Mouse (Mus musculus): ENCODE measurements around the gene Large2. TPM values are rescaled to one million over a fixed set of nuclear protein-coding genes. Genes with fewer than 3 reads are reported as not detected.

Large2 gene
- 0.97 and 2.2 TPM in 2 replicates for polyA plus RNA-seq (2014; fragmentation: Nextera tagmentation; extraction: Ambion mirVana)

DNA sequence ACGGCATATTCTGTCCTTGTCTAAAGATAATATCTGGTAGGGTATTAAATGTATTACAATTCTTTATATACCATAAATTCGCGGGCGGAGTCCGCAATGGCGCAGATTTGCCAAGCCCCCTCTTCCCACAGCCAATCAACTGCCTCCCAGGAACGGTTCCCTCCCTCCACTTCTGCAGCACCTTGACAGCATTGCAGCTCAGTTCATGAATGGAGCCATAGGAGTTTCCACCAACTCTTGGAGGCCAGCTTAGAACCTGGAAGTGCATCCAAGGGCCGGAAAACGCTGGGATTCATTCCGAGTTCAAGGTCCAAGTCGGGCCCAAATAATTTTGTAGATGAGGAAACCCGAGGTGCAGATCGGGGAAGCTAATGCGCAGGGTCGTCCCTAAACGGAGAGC is at the start of gene Large2, which contains the start of gene Pex16:
Gene Large2, minus strand, starts transcription at position 356 of the 400 bp plus-strand sequence.
Gene Pex16, plus strand, starts transcription at position 163 of the 400 bp plus-strand sequence.
- Histone ChIP-seq H3K27me3 (ENCODE audit: control insufficient read depth, insufficient read depth, low read length) (peaks cover 11% of the 10 kb centered on the region; the same call in 1 of the 2 replicates), H3K9me3 (ENCODE audit: control insufficient read depth, low read length) (no peaks in the 10 kb centered on the region), H3K27ac (ENCODE audit: low read depth, low read length) (peak within 1 kb of the TSS; percentile 68), H3K36me3 (ENCODE audit: control insufficient read depth, insufficient read depth, low read length) (peaks cover 13% of the 10 kb centered on the region), H3K4me2 (ENCODE audit: low read depth, low read length) (peak within 1 kb of the TSS; percentile 84), H3K4me1 (ENCODE audit: control insufficient read depth, insufficient read depth, low read length) (peaks cover 17% of the 10 kb centered on the region), H3K4me3 (ENCODE audit: low read depth, low read length) (peak within 1 kb of the TSS; percentile 61), H3K9ac (replicated peaks; ENCODE audit: low read depth, low read length) (peak within 1 kb of the TSS; percentile 74)
- ATAC-seq (ENCODE audit: low read depth) = peak; percentile 26; the same call in 1 of the 2 replicates
- 3% methylated on average over 16 of the region's 16 CpGs for WGBS

DNA sequence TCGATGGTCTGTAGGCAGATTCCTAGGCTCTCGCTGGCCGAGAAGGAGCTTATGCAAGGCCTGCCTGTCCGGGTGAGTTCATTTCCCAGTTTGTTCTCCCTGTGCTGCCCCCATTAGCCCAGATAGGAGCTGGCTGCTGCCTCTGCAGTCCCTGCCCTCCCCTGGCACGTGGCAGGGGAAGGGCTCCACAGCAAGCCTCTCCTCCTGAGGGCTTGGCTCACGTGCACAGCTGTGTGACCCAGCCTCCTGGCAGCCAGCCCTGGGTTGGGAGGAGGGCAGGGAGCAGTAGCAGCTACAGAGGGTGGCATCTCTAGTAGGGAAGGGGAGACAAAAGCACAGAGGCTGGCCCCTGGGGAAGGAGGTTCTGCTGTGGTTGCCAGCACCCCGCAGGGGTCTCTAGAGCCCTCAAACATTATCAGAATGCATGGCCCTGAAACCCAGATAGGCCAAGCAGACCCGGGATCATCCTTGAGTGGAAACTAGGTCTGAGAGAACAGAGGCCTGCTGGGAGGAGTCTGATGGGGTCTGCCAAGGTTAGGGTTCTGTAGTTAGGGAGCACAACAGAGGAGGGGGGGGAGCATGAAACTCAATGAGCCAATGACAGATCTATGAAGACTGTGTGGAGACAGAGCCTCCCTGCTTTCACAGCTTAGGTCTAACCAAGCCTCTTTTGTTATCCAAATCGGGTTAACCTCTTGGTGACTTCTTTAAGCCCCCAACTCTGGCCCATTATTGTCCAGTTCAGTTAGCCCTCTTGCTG is 49.2 kb upstream of the Large2 start:
- peaks cover 32% of the 10 kb centered on the region for H3K36me3 ChIP-seq (ENCODE audit: control insufficient read depth, insufficient read depth, low read length)
- H3K9ac ChIP-seq (replicated peaks; ENCODE audit: low read depth, low read length) = no peak overlapping the region
- peaks cover 21% of the 10 kb centered on the region; the same call in 1 of the 2 replicates for H3K4me1 ChIP-seq (ENCODE audit: control insufficient read depth, insufficient read depth, low read length)
- no peaks in the 10 kb centered on the region for H3K27me3 ChIP-seq (ENCODE audit: control insufficient read depth, insufficient read depth, low read length)
- ATAC-seq (ENCODE audit: low read depth) = peak; percentile 39; the same call in 1 of the 2 replicates
- no peak overlapping the region for H3K4me3 ChIP-seq (ENCODE audit: low read depth, low read length)
- no peaks in the 10 kb centered on the region for H3K9me3 ChIP-seq (ENCODE audit: control insufficient read depth, low read length)
- no peak overlapping the region for H3K4me2 ChIP-seq (ENCODE audit: low read depth, low read length)
- WGBS = 64% methylated on average over 9 of the region's 9 CpGs
- H3K27ac ChIP-seq (ENCODE audit: low read depth, low read length) = peak overlapping the region; percentile 58

DNA sequence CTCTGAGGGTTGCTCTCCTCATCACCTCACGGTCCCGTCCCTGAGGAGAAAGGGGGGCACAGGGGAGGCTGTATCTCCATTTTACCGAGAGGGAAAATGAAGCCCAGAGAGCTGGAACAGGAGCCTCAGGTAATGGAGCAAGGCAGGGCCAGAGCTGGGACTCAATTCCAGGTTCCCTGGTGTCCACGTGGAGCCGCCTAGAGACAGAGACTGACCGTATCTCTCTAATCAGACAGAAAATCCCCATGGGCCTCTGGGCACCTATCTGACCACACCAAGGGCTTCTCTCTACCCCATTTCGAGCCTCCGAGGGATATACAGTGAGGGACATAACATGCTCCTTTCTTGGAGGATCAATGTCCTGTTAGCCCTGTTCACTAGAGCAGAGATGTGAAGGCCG is 48.5 kb upstream of the Large2 start:
- Histone ChIP-seq H3K9ac (replicated peaks; ENCODE audit: low read depth, low read length) (no peak overlapping the region), H3K4me1 (ENCODE audit: control insufficient read depth, insufficient read depth, low read length) (peaks cover 15% of the 10 kb centered on the region; the same call in 1 of the 2 replicates), H3K4me2 (ENCODE audit: low read depth, low read length) (no peak overlapping the region), H3K36me3 (ENCODE audit: control insufficient read depth, insufficient read depth, low read length) (peaks cover 37% of the 10 kb centered on the region), H3K9me3 (ENCODE audit: control insufficient read depth, low read length) (no peaks in the 10 kb centered on the region), H3K4me3 (ENCODE audit: low read depth, low read length) (no peak overlapping the region), H3K27me3 (ENCODE audit: control insufficient read depth, insufficient read depth, low read length) (no peaks in the 10 kb centered on the region), H3K27ac (ENCODE audit: low read depth, low read length) (peak overlapping the region; percentile 58; the same call in 1 of the 2 replicates)
- no peak for ATAC-seq (ENCODE audit: low read depth)
- 87% methylated on average over 9 of the region's 9 CpGs for WGBS

DNA sequence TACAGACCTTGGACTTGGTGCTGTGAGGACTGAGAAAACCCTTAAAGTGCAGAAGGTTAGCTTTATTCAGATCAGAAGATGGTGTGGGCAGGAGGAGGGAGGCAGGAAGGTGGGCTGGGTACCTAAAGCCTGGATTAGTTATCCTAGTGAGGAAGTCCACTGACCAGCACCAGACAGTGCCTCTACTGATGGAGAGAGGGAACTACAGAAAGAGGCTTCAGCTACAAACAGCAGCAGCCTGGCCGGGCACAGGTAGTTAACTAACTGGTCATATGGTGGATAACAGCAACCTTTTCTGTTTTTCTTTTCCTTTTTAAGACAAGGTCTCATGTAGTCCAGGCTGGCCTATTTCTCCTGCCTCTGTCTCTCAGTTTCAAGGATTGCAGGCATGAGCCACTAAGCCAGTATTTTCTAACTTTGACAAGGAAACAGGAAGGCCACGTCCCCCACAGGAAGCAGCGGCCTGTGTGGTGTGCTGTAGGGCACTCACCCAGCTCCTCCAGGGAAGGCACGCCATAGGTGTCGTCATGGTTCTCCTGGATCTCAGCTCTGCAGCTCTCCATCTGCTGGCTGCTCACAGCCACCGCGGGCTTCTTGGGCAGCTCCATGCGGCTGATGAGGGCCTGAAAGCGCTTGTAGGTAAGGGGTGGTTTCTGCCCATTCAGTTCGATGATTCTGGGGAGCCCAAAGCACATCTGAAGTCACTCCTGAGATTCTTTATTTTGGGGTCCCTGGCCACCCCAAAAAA is 47.9 kb upstream of the Large2 start:
- no peak for ATAC-seq (ENCODE audit: low read depth)
- Histone ChIP-seq H3K27me3 (ENCODE audit: control insufficient read depth, insufficient read depth, low read length) (no peaks in the 10 kb centered on the region), H3K9me3 (ENCODE audit: control insufficient read depth, low read length) (no peaks in the 10 kb centered on the region), H3K4me3 (ENCODE audit: low read depth, low read length) (no peak overlapping the region), H3K27ac (ENCODE audit: low read depth, low read length) (no peak overlapping the region), H3K4me2 (ENCODE audit: low read depth, low read length) (no peak overlapping the region), H3K4me1 (ENCODE audit: control insufficient read depth, insufficient read depth, low read length) (peaks cover 11% of the 10 kb centered on the region; the same call in 1 of the 2 replicates), H3K9ac (replicated peaks; ENCODE audit: low read depth, low read length) (no peak overlapping the region), H3K36me3 (ENCODE audit: control insufficient read depth, insufficient read depth, low read length) (peaks cover 37% of the 10 kb centered on the region)
- 81% methylated on average over 10 of the region's 10 CpGs for WGBS

DNA sequence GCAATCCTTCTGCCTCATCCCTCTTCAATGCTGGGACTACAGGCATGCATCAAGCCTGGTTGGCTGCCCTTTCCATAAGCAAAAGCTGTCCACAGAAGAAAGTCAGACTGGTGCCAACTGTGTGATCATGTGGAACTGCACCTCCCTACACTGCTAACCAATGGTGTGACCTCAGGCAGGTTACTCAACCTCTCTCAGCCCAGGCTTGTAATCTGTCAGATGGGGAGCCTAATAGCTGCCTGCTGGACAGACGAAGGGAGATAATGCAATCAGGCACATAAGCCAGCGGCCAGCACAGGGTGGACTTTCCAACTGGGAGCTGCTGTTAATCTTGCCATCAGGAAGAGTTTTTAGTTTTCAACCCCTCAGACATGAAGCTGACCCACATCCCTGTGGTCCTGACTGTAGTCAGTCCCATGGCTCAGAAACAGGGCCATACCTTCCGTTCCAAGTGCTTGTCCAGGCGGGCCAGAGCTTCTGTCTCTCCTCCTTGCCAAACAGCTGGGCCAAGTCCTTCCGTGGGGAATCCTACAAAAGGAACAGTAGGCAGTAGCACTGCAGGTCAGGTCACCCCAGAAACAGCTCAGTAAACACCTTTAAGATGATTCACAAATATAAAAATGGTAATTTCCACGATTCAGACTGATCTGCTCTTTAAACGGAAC is 47.2 kb upstream of the Large2 start:
- Histone ChIP-seq H3K27ac (ENCODE audit: low read depth, low read length) (no peak overlapping the region), H3K4me3 (ENCODE audit: low read depth, low read length) (no peak overlapping the region), H3K9ac (replicated peaks; ENCODE audit: low read depth, low read length) (no peak overlapping the region), H3K4me1 (ENCODE audit: control insufficient read depth, insufficient read depth, low read length) (peaks cover 11% of the 10 kb centered on the region; the same call in 1 of the 2 replicates), H3K36me3 (ENCODE audit: control insufficient read depth, insufficient read depth, low read length) (peaks cover 40% of the 10 kb centered on the region), H3K4me2 (ENCODE audit: low read depth, low read length) (no peak overlapping the region), H3K9me3 (ENCODE audit: control insufficient read depth, low read length) (no peaks in the 10 kb centered on the region), H3K27me3 (ENCODE audit: control insufficient read depth, insufficient read depth, low read length) (no peaks in the 10 kb centered on the region)
- 94% methylated on average over 7 of the region's 7 CpGs for WGBS
- no peak for ATAC-seq (ENCODE audit: low read depth)

DNA sequence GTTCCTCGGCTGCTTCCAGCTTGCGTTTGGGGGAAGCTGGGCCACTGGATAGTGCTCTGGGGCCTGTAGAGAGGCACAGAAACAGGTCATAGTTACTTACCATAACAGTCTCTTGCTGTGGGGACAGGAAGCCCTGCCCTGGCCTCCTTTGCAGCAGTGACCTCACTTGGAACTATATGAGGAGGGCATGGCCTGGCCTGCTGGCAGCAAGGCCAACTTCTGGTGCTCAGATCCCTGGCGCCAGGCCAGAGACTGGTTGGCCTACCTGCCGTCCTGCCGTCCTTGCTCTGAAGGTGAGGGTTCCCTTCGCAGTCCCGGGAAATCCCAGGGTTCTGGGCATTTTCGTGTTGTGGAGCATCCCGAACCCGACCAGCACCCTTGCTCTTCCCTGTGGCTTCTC is 37.0 kb upstream of the Large2 start:
- no peaks in the 10 kb centered on the region for H3K9me3 ChIP-seq (ENCODE audit: control insufficient read depth, low read length)
- 94% methylated on average over 10 of the region's 10 CpGs for WGBS
- no peak overlapping the region for H3K27ac ChIP-seq (ENCODE audit: low read depth, low read length)
- no peaks in the 10 kb centered on the region for H3K4me1 ChIP-seq (ENCODE audit: control insufficient read depth, insufficient read depth, low read length)
- no peak overlapping the region for H3K4me3 ChIP-seq (ENCODE audit: low read depth, low read length)
- H3K27me3 ChIP-seq (ENCODE audit: control insufficient read depth, insufficient read depth, low read length) = no peaks in the 10 kb centered on the region
- no peak overlapping the region for H3K9ac ChIP-seq (replicated peaks; ENCODE audit: low read depth, low read length)
- no peak overlapping the region for H3K4me2 ChIP-seq (ENCODE audit: low read depth, low read length)
- H3K36me3 ChIP-seq (ENCODE audit: control insufficient read depth, insufficient read depth, low read length) = peaks cover 64% of the 10 kb centered on the region
- ATAC-seq (ENCODE audit: low read depth) = no peak

DNA sequence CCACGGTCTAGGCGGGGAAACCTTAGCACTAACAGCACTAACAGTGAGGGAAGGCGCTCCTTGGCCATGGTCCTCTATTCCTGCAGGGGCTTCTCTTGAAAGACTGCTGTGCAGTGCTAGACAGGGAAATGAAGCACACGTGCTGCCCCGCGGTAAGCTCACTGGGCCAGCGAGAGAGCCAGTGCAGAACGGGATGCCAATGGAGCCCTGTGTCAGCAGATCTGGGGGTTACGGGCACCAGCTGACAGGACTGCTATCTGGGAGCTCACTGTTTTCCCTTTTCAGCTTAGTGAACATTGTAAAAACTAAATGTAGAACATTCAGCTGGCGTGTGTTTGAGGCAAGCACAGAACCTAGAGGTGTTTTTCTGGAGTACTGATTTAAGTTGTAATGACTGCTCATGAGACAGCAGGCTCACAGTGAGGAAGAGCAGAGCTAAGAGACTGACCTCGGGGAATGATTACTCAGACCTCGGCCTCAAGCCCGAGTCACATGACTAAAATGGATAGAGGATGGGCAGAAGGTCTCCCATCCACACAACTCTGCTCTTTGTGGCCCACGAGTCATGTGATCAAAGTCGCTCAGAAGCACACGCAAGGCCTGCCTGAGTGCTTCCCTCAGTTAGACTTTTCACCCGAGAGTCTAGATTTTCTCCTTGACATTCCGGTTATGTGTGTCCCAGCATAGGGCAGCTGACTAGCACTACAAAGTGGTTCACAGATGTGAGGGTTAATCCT is 33.8 kb upstream of the Large2 start:
- WGBS = 88% methylated on average over 18 of the region's 18 CpGs
- Histone ChIP-seq H3K36me3 (ENCODE audit: control insufficient read depth, insufficient read depth, low read length) (peaks cover 44% of the 10 kb centered on the region), H3K4me3 (ENCODE audit: low read depth, low read length) (no peak overlapping the region)

DNA sequence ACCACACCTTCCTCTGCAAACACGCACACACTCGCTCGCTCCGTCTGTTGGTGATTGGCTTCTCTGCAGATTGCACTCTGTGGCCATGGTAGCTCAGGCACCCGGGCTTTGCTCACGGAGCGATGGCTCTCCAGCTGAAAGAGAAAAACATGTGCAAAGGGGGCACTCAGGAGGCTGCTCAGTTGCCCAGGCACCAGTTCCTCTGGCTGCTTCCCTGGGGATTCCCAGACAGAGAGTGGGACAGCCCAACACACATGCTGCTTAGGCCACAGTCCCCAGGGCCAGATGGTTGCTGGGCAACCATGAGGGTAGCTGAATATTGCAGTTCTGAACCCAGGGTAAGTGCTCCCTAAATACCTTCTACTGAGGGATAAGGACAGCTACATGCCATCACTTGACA is 31.0 kb upstream of the Large2 start:
- Histone ChIP-seq H3K9me3 (ENCODE audit: control insufficient read depth, low read length) (no peaks in the 10 kb centered on the region), H3K27me3 (ENCODE audit: control insufficient read depth, insufficient read depth, low read length) (no peaks in the 10 kb centered on the region), H3K4me2 (ENCODE audit: low read depth, low read length) (no peak overlapping the region), H3K4me3 (ENCODE audit: low read depth, low read length) (no peak overlapping the region), H3K4me1 (ENCODE audit: control insufficient read depth, insufficient read depth, low read length) (peaks cover 6% of the 10 kb centered on the region; the same call in 1 of the 2 replicates), H3K36me3 (ENCODE audit: control insufficient read depth, insufficient read depth, low read length) (peaks cover 19% of the 10 kb centered on the region), H3K9ac (replicated peaks; ENCODE audit: low read depth, low read length) (no peak overlapping the region), H3K27ac (ENCODE audit: low read depth, low read length) (0 out of 2 replicates have a peak overlapping the region, but pooled peaks have one; percentile 44)
- peak; percentile 52; the same call in 1 of the 2 replicates for ATAC-seq (ENCODE audit: low read depth)
- 75% methylated on average over 7 of the region's 7 CpGs for WGBS

More for the DNA sequence above, 33.8 kb upstream of the Large2 start:
- Histone ChIP-seq H3K27me3 (ENCODE audit: control insufficient read depth, insufficient read depth, low read length) (no peaks in the 10 kb centered on the region), H3K9me3 (ENCODE audit: control insufficient read depth, low read length) (no peaks in the 10 kb centered on the region), H3K27ac (ENCODE audit: low read depth, low read length) (no peak overlapping the region), H3K4me1 (ENCODE audit: control insufficient read depth, insufficient read depth, low read length) (peaks cover 6% of the 10 kb centered on the region; the same call in 1 of the 2 replicates), H3K9ac (replicated peaks; ENCODE audit: low read depth, low read length) (no peak overlapping the region), H3K4me2 (ENCODE audit: low read depth, low read length) (no peak overlapping the region)
- no peak for ATAC-seq (ENCODE audit: low read depth)

All from neural tube, embryonic 14.5 days (tissue).